Mouse (Mus musculus): ENCODE results near the gene Rps27.

Gene Rps27

GRCm38 (mm10) chr3:90183581-90183980, 29.9 kb downstream of the Rps27 start:
- no peak for DNase-seq (ENCODE audit: low spot score)

GRCm38 (mm10) chr3:90179566-90179965, 33.9 kb downstream of the Rps27 start:
- no peak for DNase-seq (ENCODE audit: low spot score)

All from left cerebral cortex, adult 11 months (tissue).